7 mouse cellular contexts compared by ENCODE assay signal in genomic region chr2:18058146-18058708, GRCm38 (mm10). TPM values are rescaled to one million over a fixed set of nuclear protein-coding genes. Genes with fewer than 3 reads are reported as not detected.
DNase-seq lines count a peak whose midpoint lies in the region; ATAC-seq and TF ChIP-seq lines count a peak whose summit lies in the region.

No protein-coding gene starts in this region.

- no peak for TF ChIP-seq CTCF in lung, embryonic 14.5 days (IDR thresholded peaks at IDR 0.05; ENCODE audit: low read depth)

- no peak for ATAC-seq in lung, embryonic 14.5 days (ENCODE audit: insufficient read depth)
- no peak for ATAC-seq in embryonic facial prominence, embryonic 14.5 days (ENCODE audit: low read depth)
- no peak for ATAC-seq in limb, embryonic 12.5 days (ENCODE audit: insufficient number of reproducible peaks, insufficient read depth, low FRiP score, low TSS enrichment, low read depth)
- ATAC-seq in stomach, embryonic 14.5 days (ENCODE audit: insufficient number of reproducible peaks, insufficient read depth, low FRiP score, low read depth), result no peak

- no peaks in the 10 kb centered on the region for H3K9me3 ChIP-seq in lung, embryonic 14.5 days (ENCODE audit: low read depth, low read length)
- no peaks in the 10 kb centered on the region for H3K9me3 ChIP-seq in embryonic facial prominence, embryonic 14.5 days (ENCODE audit: control insufficient read depth, low read length)
- no peaks in the 10 kb centered on the region for H3K9me3 ChIP-seq in limb, embryonic 12.5 days
- H3K9me3 ChIP-seq in stomach, embryonic 14.5 days (ENCODE audit: control insufficient read depth, low read depth, low read length), result no peaks in the 10 kb centered on the region

- H3K9ac ChIP-seq in lung, embryonic 14.5 days, result peak overlapping the region; percentile 94
- peak overlapping the region; percentile 96 for H3K9ac ChIP-seq in embryonic facial prominence, embryonic 14.5 days (ENCODE audit: low read depth, low read length)
- peak overlapping the region; percentile 98 for H3K9ac ChIP-seq in limb, embryonic 12.5 days (replicated peaks)
- H3K9ac ChIP-seq in stomach, embryonic 14.5 days (replicated peaks; ENCODE audit: low read depth, low read length), result peak overlapping the region; percentile 74

- H3K36me3 ChIP-seq in lung, embryonic 14.5 days (ENCODE audit: insufficient read depth), result no peaks in the 10 kb centered on the region
- H3K36me3 ChIP-seq in embryonic facial prominence, embryonic 14.5 days (ENCODE audit: control insufficient read depth, insufficient read depth, low read length), result no peaks in the 10 kb centered on the region
- no peaks in the 10 kb centered on the region for H3K36me3 ChIP-seq in limb, embryonic 12.5 days
- H3K36me3 ChIP-seq in stomach, embryonic 14.5 days (ENCODE audit: control insufficient read depth, insufficient read depth, low read length), result no peaks in the 10 kb centered on the region

- peak overlapping the region; percentile 94 for H3K4me2 ChIP-seq in lung, embryonic 14.5 days
- peak overlapping the region; percentile 95 for H3K4me2 ChIP-seq in embryonic facial prominence, embryonic 14.5 days (ENCODE audit: low read depth, low read length)
- H3K4me2 ChIP-seq in limb, embryonic 12.5 days, result peak overlapping the region; percentile 79
- H3K4me2 ChIP-seq in stomach, embryonic 14.5 days (replicated peaks; ENCODE audit: low read depth, low read length), result peak overlapping the region; percentile 96

- peak overlapping the region; percentile 51 for H3K4me3 ChIP-seq in lung, embryonic 14.5 days (ENCODE audit: low read depth, low read length)
- peak overlapping the region; percentile 60 for H3K4me3 ChIP-seq in embryonic facial prominence, embryonic 14.5 days (ENCODE audit: low read depth, low read length)
- H3K4me3 ChIP-seq in limb, embryonic 12.5 days (replicated peaks), result peak overlapping the region; percentile 51
- peak overlapping the region; percentile 45 for H3K4me3 ChIP-seq in stomach, embryonic 14.5 days (ENCODE audit: low read depth, low read length)

- 19% methylated on average over 9 of the region's 9 CpGs for WGBS in lung, embryonic 14.5 days
- 25% methylated on average over 9 of the region's 9 CpGs for WGBS in embryonic facial prominence, embryonic 14.5 days
- WGBS in limb, embryonic 12.5 days, result 15% methylated on average over 9 of the region's 9 CpGs
- WGBS in stomach, embryonic 14.5 days, result 20% methylated on average over 9 of the region's 9 CpGs

- H3K27me3 ChIP-seq in lung, embryonic 14.5 days (ENCODE audit: insufficient read depth, low read length), result no peaks in the 10 kb centered on the region
- H3K27me3 ChIP-seq in embryonic facial prominence, embryonic 14.5 days (replicated peaks; ENCODE audit: control insufficient read depth, insufficient read depth, low read length), result no peaks in the 10 kb centered on the region
- H3K27me3 ChIP-seq in limb, embryonic 12.5 days, result no peaks in the 10 kb centered on the region
- no peaks in the 10 kb centered on the region for H3K27me3 ChIP-seq in stomach, embryonic 14.5 days (ENCODE audit: control insufficient read depth, insufficient read depth, low read length)

- peak overlapping the region; percentile 98 for H3K27ac ChIP-seq in lung, embryonic 14.5 days (ENCODE audit: low read depth)
- H3K27ac ChIP-seq in embryonic facial prominence, embryonic 14.5 days (replicated peaks; ENCODE audit: low read depth, low read length), result peak overlapping the region; percentile 100
- H3K27ac ChIP-seq in limb, embryonic 12.5 days, result peak overlapping the region; percentile 100
- H3K27ac ChIP-seq in stomach, embryonic 14.5 days (ENCODE audit: low read length), result peak overlapping the region; percentile 100

- H3K4me1 ChIP-seq in lung, embryonic 14.5 days (ENCODE audit: insufficient read depth), result peaks cover 10% of the 10 kb centered on the region
- peaks cover 22% of the 10 kb centered on the region for H3K4me1 ChIP-seq in embryonic facial prominence, embryonic 14.5 days (ENCODE audit: control insufficient read depth, insufficient read depth, low read length)
- H3K4me1 ChIP-seq in limb, embryonic 12.5 days (replicated peaks), result peaks cover 26% of the 10 kb centered on the region
- H3K4me1 ChIP-seq in stomach, embryonic 14.5 days (ENCODE audit: control insufficient read depth, insufficient read depth, low read length), result peaks cover 7% of the 10 kb centered on the region; the same call in 1 of the 2 replicates

- DNase-seq in lung, embryonic 14.5 days, result peak; percentile 61
- no peak for DNase-seq in lung, postnatal 4 days
- no peak for DNase-seq in embryonic facial prominence, embryonic 14.5 days (ENCODE audit: low spot score)
- no peak for DNase-seq in right cerebral cortex, postnatal 4 days
- DNase-seq in spleen, postnatal 36 days (ENCODE audit: low spot score in 2 of 2), result no peak

RNA-seq across cellular contexts. Expression of gene Mllt10, which starts 3.2 kb away (rescaled TPM):
- 39.1 and 46.2 TPM in 2 replicates for polyA plus RNA-seq in lung, embryonic 14.5 days (2014; fragmentation: Nextera tagmentation; extraction: Ambion mirVana)
- 27.4 and 32.1 TPM in 2 replicates for polyA plus RNA-seq in embryonic facial prominence, embryonic 14.5 days (2014; fragmentation: Nextera tagmentation; extraction: Ambion mirVana)
- 67.7 and 77.6 TPM in 2 replicates for polyA plus RNA-seq in limb, embryonic 12.5 days (2016; fragmentation: Nextera tagmentation; extraction: Ambion mirVana)
- polyA plus RNA-seq in stomach, embryonic 14.5 days (2014; fragmentation: Nextera tagmentation; extraction: Ambion mirVana), result 45.0 and 56.9 TPM in 2 replicates

RNA-seq across cellular contexts. Expression of gene Skida1, which starts 9.4 kb away (rescaled TPM):
- 8.3 and 8.5 TPM in 2 replicates for polyA plus RNA-seq in lung, embryonic 14.5 days (2014; fragmentation: Nextera tagmentation; extraction: Ambion mirVana)
- polyA plus RNA-seq in embryonic facial prominence, embryonic 14.5 days (2014; fragmentation: Nextera tagmentation; extraction: Ambion mirVana), result 4.0 and 5.8 TPM in 2 replicates
- polyA plus RNA-seq in limb, embryonic 12.5 days (2016; fragmentation: Nextera tagmentation; extraction: Ambion mirVana), result 13.9 and 14.0 TPM in 2 replicates
- 4.4 and 5.0 TPM in 2 replicates for polyA plus RNA-seq in stomach, embryonic 14.5 days (2014; fragmentation: Nextera tagmentation; extraction: Ambion mirVana)

RNA-seq across cellular contexts. Expression of gene A930004D18Rik, which starts 20.7 kb away (rescaled TPM):
- polyA plus RNA-seq in lung, embryonic 14.5 days (2014; fragmentation: Nextera tagmentation; extraction: Ambion mirVana), result 8.9 and 11.4 TPM in 2 replicates
- 6.9 and 9.1 TPM in 2 replicates for polyA plus RNA-seq in embryonic facial prominence, embryonic 14.5 days (2014; fragmentation: Nextera tagmentation; extraction: Ambion mirVana)
- 19.9 and 20.3 TPM in 2 replicates for polyA plus RNA-seq in limb, embryonic 12.5 days (2016; fragmentation: Nextera tagmentation; extraction: Ambion mirVana)
- polyA plus RNA-seq in stomach, embryonic 14.5 days (2014; fragmentation: Nextera tagmentation; extraction: Ambion mirVana), result 9.9 and 11.0 TPM in 2 replicates
